Mouse (Mus musculus) embryonic fibroblast, embryonic 13.5 days (primary cell): ENCODE measurements around the gene Eef1akmt3.

Experiments used
- CTCF ChIP-seq: IDR thresholded peaks from 2 replicates; pipeline ENCODE4 v1.5.1; 2011; ENCODE audit warnings: mild to moderate bottlenecking, control low read depth, low read length, moderate library complexity, borderline replicate concordance; ENCODE audit not compliant: insufficient read depth
- POLR2A ChIP-seq: IDR thresholded peaks from 2 replicates; pipeline ENCODE4 v1.6.1; 2011; ENCODE audit warnings: low read depth, mild to moderate bottlenecking, control low read depth, low read length, moderate library complexity

GRCm38 (mm10) chr10:127054646-127055045 lies 13.3 kb upstream of the Eef1akmt3 start:
- TF ChIP-seq CTCF (no peak), POLR2A (no peak)
